Mouse (Mus musculus): Measurements from ENCODE around the gene Tmod3.

DNA sequence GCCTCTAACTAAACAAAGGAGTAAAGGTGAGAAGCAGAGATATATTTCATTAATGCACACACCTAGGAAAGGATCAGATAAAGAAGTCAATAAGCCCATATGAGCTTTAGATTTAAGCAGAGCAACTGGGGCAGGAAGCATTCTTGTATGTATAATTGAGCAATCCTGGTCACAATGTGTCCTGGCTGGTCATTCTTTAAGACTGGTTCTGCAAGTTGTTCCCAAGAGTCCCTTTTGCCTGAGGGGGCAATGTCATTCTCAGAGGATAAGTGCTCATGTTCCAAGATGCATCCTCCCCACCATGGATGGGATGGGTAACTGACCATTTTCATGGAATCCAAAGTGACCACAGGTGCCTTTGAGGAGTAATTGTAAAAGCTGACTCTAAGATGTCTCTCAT is 896 bp upstream of the Tmod3 start:
- no peak for TF ChIP-seq EP300 (IDR thresholded peaks at IDR 0.05; ENCODE audit: low read depth)
- no peak for TF ChIP-seq CTCF (IDR thresholded peaks at IDR 0.05; ENCODE audit: low read depth)

All from liver, embryonic 14.5 days (tissue).